Mouse (Mus musculus): ENCODE results near the gene Pid1. TPM values are rescaled to one million over a fixed set of nuclear protein-coding genes. Genes with fewer than 3 reads are reported as not detected.
A peak's percentile ranks its signal among the peaks of the same experiment; 100 is the strongest.
"Not testable (repeated sequence)": the region's sequence is repeated elsewhere in the genome, so short reads cannot be mapped to it uniquely, and the experiment has no call there.

The Pid1 gene
- polyA plus RNA-seq, 1 experiment, result 67.1 TPM

DNA sequence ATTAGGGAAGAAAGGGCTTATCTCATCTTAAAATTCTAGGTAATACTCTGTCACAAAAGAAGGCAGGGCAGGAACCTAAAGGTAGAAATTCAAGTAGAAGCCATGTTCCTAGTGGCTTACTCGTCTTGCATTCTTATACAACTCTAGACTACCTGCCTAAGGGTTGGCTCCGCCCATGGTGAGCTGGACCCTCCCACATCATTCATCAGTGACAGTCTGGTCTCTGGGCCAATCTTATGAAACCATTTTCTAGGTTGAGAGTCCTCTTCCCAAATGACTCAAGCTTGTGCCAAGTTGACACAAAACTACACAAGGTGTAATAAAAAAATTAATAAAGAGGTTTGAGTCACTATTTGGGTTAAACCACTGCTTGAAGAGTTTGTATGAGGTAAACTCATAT, 133.5 kb downstream of the Pid1 start:
- no peaks in the 10 kb centered on the region for H3K9me3 ChIP-seq (replicated peaks; ENCODE audit: control insufficient read depth, insufficient read depth, low read length, poor library complexity, severe bottlenecking)
- H3K9ac ChIP-seq (ENCODE audit: low read depth, poor library complexity, severe bottlenecking), result no peak overlapping the region
- H3K36me3 ChIP-seq (ENCODE audit: control insufficient read depth, insufficient read depth, low read length, poor library complexity, severe bottlenecking), result no peaks in the 10 kb centered on the region
- H3K27me3 ChIP-seq (ENCODE audit: control insufficient read depth, insufficient read depth, low read length, poor library complexity, severe bottlenecking), result no peaks in the 10 kb centered on the region
- no peak for TF ChIP-seq EP300 (IDR thresholded peaks at IDR 0.05; ENCODE audit: insufficient read depth, low read depth, low read length)
- TF ChIP-seq CTCF (IDR thresholded peaks at IDR 0.05; ENCODE audit: low read depth, low read length), result no peak
- no peak for TF ChIP-seq POLR2A (IDR thresholded peaks at IDR 0.05; ENCODE audit: insufficient read depth, low read length)
- H3K4me1 ChIP-seq (ENCODE audit: control insufficient read depth, insufficient read depth, low read length), result peaks cover 5% of the 10 kb centered on the region
- H3K27ac ChIP-seq (ENCODE audit: insufficient read depth, low read length), result no peak overlapping the region
- no peak overlapping the region for H3K4me3 ChIP-seq (ENCODE audit: low read depth, low read length)

DNA sequence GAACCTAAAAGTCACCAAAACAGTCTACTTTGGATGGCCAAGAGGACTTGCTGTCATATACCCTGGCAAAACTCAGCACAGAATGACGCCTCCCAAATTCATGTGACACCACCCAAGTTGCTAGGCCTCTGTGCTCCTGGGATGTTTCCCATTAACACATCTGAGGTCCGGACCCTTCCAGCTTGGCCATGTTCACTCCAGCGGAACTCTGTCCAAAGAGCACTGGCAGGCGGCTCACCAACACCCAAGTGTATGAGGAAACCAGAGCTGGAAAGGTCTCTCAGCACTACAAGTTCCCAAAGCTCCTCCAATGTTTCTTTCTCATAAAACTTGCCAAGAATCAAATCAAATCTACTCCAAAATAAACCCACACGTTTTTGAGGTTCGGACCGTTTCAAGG, 138.4 kb downstream of the Pid1 start:
- Histone ChIP-seq H3K27me3 (ENCODE audit: control insufficient read depth, insufficient read depth, low read length, poor library complexity, severe bottlenecking) (no peaks in the 10 kb centered on the region), H3K9me3 (replicated peaks; ENCODE audit: control insufficient read depth, insufficient read depth, low read length, poor library complexity, severe bottlenecking) (no peaks in the 10 kb centered on the region), H3K4me1 (ENCODE audit: control insufficient read depth, insufficient read depth, low read length) (peaks cover 5% of the 10 kb centered on the region), H3K4me3 (ENCODE audit: low read depth, low read length) (no peak overlapping the region), H3K27ac (ENCODE audit: insufficient read depth, low read length) (no peak overlapping the region), H3K36me3 (ENCODE audit: control insufficient read depth, insufficient read depth, low read length, poor library complexity, severe bottlenecking) (no peaks in the 10 kb centered on the region), H3K9ac (ENCODE audit: low read depth, poor library complexity, severe bottlenecking) (no peak overlapping the region)
- TF ChIP-seq POLR2A (IDR thresholded peaks at IDR 0.05; ENCODE audit: insufficient read depth, low read length) (no peak), EP300 (IDR thresholded peaks at IDR 0.05; ENCODE audit: insufficient read depth, low read depth, low read length) (no peak), CTCF (IDR thresholded peaks at IDR 0.05; ENCODE audit: low read depth, low read length) (no peak)

DNA sequence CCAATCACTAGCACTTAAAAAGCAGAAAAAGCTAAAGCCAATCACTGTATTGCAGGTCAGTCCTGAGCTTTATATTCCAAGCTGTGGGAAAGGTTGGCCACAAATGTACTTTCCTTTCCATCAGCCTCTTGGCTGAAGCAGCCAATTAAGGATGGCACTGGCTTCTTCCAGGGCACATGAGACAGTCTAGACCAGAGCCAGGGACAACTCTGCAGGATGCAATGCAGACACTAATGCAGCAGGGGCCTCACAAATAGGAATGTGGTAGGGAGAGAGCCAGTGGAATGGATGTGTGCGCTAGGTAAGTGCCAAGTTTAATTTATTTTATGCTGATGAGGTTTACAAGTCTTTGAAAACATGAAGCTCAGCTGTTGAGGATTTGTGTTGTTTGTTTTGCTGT, 141.9 kb downstream of the Pid1 start:
- no peak overlapping the region for H3K9ac ChIP-seq (ENCODE audit: low read depth, poor library complexity, severe bottlenecking)
- H3K27me3 ChIP-seq (ENCODE audit: control insufficient read depth, insufficient read depth, low read length, poor library complexity, severe bottlenecking), result no peaks in the 10 kb centered on the region
- no peaks in the 10 kb centered on the region for H3K9me3 ChIP-seq (replicated peaks; ENCODE audit: control insufficient read depth, insufficient read depth, low read length, poor library complexity, severe bottlenecking)
- TF ChIP-seq EP300 (IDR thresholded peaks at IDR 0.05; ENCODE audit: insufficient read depth, low read depth, low read length) (no peak), POLR2A (IDR thresholded peaks at IDR 0.05; ENCODE audit: insufficient read depth, low read length) (no peak), CTCF (IDR thresholded peaks at IDR 0.05; ENCODE audit: low read depth, low read length) (no peak)
- H3K4me1 ChIP-seq (ENCODE audit: control insufficient read depth, insufficient read depth, low read length), result peaks cover 9% of the 10 kb centered on the region
- H3K4me3 ChIP-seq (ENCODE audit: low read depth, low read length), result no peak overlapping the region
- H3K27ac ChIP-seq (ENCODE audit: insufficient read depth, low read length), result no peak overlapping the region
- no peaks in the 10 kb centered on the region for H3K36me3 ChIP-seq (ENCODE audit: control insufficient read depth, insufficient read depth, low read length, poor library complexity, severe bottlenecking)

DNA sequence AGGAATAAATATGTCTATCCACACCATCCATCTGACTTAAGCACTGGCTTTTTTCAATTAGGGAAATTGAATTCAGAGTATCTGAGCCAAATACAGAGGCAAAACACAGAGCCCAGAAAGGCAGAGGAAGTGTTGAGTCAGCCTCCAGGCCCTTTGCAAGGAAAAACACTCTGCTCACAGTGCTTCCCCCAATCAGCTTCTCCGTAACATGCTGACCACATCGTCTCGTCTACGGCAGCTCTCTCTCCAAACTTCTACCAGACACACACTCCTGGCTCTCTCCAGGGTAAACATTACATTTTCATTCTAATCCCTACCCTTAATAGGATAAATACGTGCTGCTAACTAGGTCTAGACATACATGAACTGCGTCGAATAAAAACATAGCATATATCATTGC, 145.4 kb downstream of the Pid1 start:
- Histone ChIP-seq H3K9ac (ENCODE audit: low read depth, poor library complexity, severe bottlenecking) (no peak overlapping the region), H3K36me3 (ENCODE audit: control insufficient read depth, insufficient read depth, low read length, poor library complexity, severe bottlenecking) (no peaks in the 10 kb centered on the region), H3K27me3 (ENCODE audit: control insufficient read depth, insufficient read depth, low read length, poor library complexity, severe bottlenecking) (no peaks in the 10 kb centered on the region), H3K9me3 (replicated peaks; ENCODE audit: control insufficient read depth, insufficient read depth, low read length, poor library complexity, severe bottlenecking) (no peaks in the 10 kb centered on the region), H3K4me3 (ENCODE audit: low read depth, low read length) (no peak overlapping the region), H3K4me1 (ENCODE audit: control insufficient read depth, insufficient read depth, low read length) (peaks cover 4% of the 10 kb centered on the region), H3K27ac (ENCODE audit: insufficient read depth, low read length) (no peak overlapping the region; the same call in 1 of the 2 replicates)
- TF ChIP-seq POLR2A (IDR thresholded peaks at IDR 0.05; ENCODE audit: insufficient read depth, low read length) (no peak), CTCF (IDR thresholded peaks at IDR 0.05; ENCODE audit: low read depth, low read length) (no peak), EP300 (IDR thresholded peaks at IDR 0.05; ENCODE audit: insufficient read depth, low read depth, low read length) (no peak)

DNA sequence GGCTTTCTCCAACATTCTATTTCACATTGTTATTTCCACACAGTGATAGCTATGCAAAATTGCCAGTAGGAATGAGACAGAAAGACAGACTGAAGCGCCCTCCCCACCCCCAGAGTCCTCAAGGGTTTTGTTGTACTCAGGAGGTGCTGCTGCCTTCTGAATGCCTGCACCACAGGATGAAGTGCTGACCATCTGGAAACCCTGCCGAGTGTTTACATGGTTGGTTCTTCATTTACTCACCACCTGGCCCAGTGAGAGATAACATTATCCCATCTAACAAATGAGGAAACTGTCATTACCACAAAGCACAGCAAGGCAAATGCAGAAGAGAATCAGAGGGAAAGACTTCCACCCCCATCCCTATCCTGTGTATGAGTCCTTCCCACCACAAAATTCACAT, 146.2 kb downstream of the Pid1 start:
- Histone ChIP-seq H3K4me1 (ENCODE audit: control insufficient read depth, insufficient read depth, low read length) (peaks cover 4% of the 10 kb centered on the region), H3K4me3 (ENCODE audit: low read depth, low read length) (no peak overlapping the region), H3K27me3 (ENCODE audit: control insufficient read depth, insufficient read depth, low read length, poor library complexity, severe bottlenecking) (no peaks in the 10 kb centered on the region), H3K9me3 (replicated peaks; ENCODE audit: control insufficient read depth, insufficient read depth, low read length, poor library complexity, severe bottlenecking) (no peaks in the 10 kb centered on the region), H3K9ac (ENCODE audit: low read depth, poor library complexity, severe bottlenecking) (no peak overlapping the region), H3K36me3 (ENCODE audit: control insufficient read depth, insufficient read depth, low read length, poor library complexity, severe bottlenecking) (no peaks in the 10 kb centered on the region), H3K27ac (ENCODE audit: insufficient read depth, low read length) (peak overlapping the region; percentile 63; the same call in 1 of the 2 replicates)
- TF ChIP-seq CTCF (IDR thresholded peaks at IDR 0.05; ENCODE audit: low read depth, low read length), result no peak
- peak; percentile 94 for TF ChIP-seq EP300 (IDR thresholded peaks at IDR 0.05; ENCODE audit: insufficient read depth, low read depth, low read length)

DNA sequence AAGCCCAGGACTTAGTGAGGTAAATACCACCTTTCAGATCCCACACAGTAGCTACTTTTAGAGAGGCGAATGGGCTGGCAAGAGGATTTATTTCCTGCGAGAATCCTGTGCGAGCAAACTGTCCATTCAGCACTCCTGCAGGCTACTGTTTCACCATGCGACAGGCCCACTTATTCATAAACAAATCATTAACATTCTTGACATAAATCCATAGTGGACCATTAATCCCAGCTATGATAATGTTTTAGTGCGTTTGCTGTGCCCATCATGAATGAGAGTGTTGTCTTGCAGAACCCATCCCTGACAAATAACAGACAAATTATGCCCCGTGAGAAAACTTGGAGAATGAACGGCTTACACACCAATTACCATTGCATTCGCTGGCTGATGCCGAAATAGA, 152.5 kb downstream of the Pid1 start:
- Histone ChIP-seq H3K4me3 (ENCODE audit: low read depth, low read length) (no peak overlapping the region), H3K27ac (ENCODE audit: insufficient read depth, low read length) (no peak overlapping the region), H3K4me1 (ENCODE audit: control insufficient read depth, insufficient read depth, low read length) (no peaks in the 10 kb centered on the region), H3K36me3 (ENCODE audit: control insufficient read depth, insufficient read depth, low read length, poor library complexity, severe bottlenecking) (no peaks in the 10 kb centered on the region), H3K9ac (ENCODE audit: low read depth, poor library complexity, severe bottlenecking) (no peak overlapping the region), H3K27me3 (ENCODE audit: control insufficient read depth, insufficient read depth, low read length, poor library complexity, severe bottlenecking) (no peaks in the 10 kb centered on the region), H3K9me3 (replicated peaks; ENCODE audit: control insufficient read depth, insufficient read depth, low read length, poor library complexity, severe bottlenecking) (no peaks in the 10 kb centered on the region)
- TF ChIP-seq EP300 (IDR thresholded peaks at IDR 0.05; ENCODE audit: insufficient read depth, low read depth, low read length) (no peak), POLR2A (IDR thresholded peaks at IDR 0.05; ENCODE audit: insufficient read depth, low read length) (no peak), CTCF (IDR thresholded peaks at IDR 0.05; ENCODE audit: low read depth, low read length) (no peak)

DNA sequence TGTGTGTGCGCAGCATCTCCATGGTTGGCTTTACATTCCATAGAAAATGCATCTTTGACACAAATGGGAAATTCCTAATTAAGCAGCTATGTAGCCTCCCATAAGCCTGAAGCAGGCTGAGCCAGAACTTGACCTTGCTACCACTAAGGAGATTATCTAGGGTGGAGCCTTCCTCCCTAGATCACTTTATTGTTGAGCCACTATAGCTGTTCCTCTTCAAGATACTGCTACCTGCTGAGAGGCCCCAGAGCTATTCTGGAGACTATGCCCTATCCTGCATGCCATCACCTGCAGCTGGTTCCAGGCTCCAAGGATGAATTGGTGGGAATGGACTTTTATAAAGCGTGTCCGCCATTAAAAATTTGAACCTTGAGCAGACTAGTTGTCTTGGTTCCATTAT, 158.2 kb downstream of the Pid1 start:
- not testable (repeated sequence) for H3K9ac ChIP-seq (ENCODE audit: low read depth, poor library complexity, severe bottlenecking); H3K9me3 ChIP-seq (replicated peaks; ENCODE audit: control insufficient read depth, insufficient read depth, low read length, poor library complexity, severe bottlenecking); H3K4me1 ChIP-seq (ENCODE audit: control insufficient read depth, insufficient read depth, low read length); H3K27me3 ChIP-seq (ENCODE audit: control insufficient read depth, insufficient read depth, low read length, poor library complexity, severe bottlenecking); H3K36me3 ChIP-seq (ENCODE audit: control insufficient read depth, insufficient read depth, low read length, poor library complexity, severe bottlenecking); H3K4me3 ChIP-seq (ENCODE audit: low read depth, low read length)
- H3K27ac ChIP-seq (ENCODE audit: insufficient read depth, low read length), result peak overlapping the region; percentile 44; the same call in 1 of the 2 replicates
